Mouse (Mus musculus) neural tube, embryonic 11.5 days (tissue): ENCODE measurements around the gene Cnnm4. TPM values are rescaled to one million over a fixed set of nuclear protein-coding genes. Genes with fewer than 3 reads are reported as not detected.

Experiments
- ATAC-seq: fragments of 200-750 bp; cut with Nextera tagmentation; 2 replicates; pipeline ENCODE4 v1.8.0; 2017; ENCODE audit warnings: moderate number of reproducible peaks, mild to moderate bottlenecking, moderate TSS enrichment, moderate library complexity; ENCODE audit not compliant: insufficient read depth, low FRiP score, low TSS enrichment
- DNase-seq: peaks from one replicate; pipeline ENCODE4 v3.0.0-alpha.2; 2015; ENCODE audit warnings: low spot score
- H3K27ac ChIP-seq: fragments of 300-500 bp; sonication (generic); 2 replicates; pipeline ENCODE4 v1.5.1; 2014; ENCODE audit warnings: low read depth, mild to moderate bottlenecking, low read length
- H3K27me3 ChIP-seq: fragments of 300-500 bp; sonication (generic); 2 replicates; pipeline ENCODE4 v1.6.1; 2014; ENCODE audit warnings: mild to moderate bottlenecking, low read length, mixed read lengths; ENCODE audit not compliant: control insufficient read depth, insufficient read depth
- H3K36me3 ChIP-seq: fragments of 300-500 bp; sonication (generic); 2 replicates; pipeline ENCODE4 v1.6.1; 2014; ENCODE audit warnings: mild to moderate bottlenecking, low read length, moderate library complexity, mixed read lengths; ENCODE audit not compliant: control insufficient read depth, insufficient read depth
- H3K4me1 ChIP-seq: fragments of 300-500 bp; sonication (generic); 2 replicates; pipeline ENCODE4 v1.6.1; 2014; ENCODE audit warnings: low read length, mixed read lengths; ENCODE audit not compliant: control insufficient read depth, insufficient read depth
- H3K4me2 ChIP-seq: fragments of 300-500 bp; sonication (generic); 2 replicates; pipeline ENCODE4 v1.6.1; 2014; ENCODE audit warnings: low read depth, mild to moderate bottlenecking, moderate library complexity
- H3K4me3 ChIP-seq: fragments of 300-500 bp; sonication (generic); 2 replicates; pipeline ENCODE4 v1.5.1; 2014; ENCODE audit warnings: low read depth, low read length
- H3K9ac ChIP-seq: fragments of 300-500 bp; sonication (generic); 2 replicates; pipeline ENCODE4 v1.6.1; 2014; ENCODE audit warnings: mild to moderate bottlenecking, low read length
- H3K9me3 ChIP-seq: fragments of 300-500 bp; sonication (generic); 2 replicates; pipeline ENCODE4 v1.6.1; 2016; ENCODE audit warnings: low read length; ENCODE audit not compliant: control insufficient read depth
- WGBS: fragments of 180-500 bp; shearing (Covaris S2); extraction: QIAGEN DNeasy Blood & Tissue Kit; methylation state at CpG from one replicate; pipeline ENCODE4 v1.1.7; 2014; 5-methylcytosine and 5-hydroxymethylcytosine counted together
- polyA plus RNA-seq: library from polyadenylated mRNA; unstranded; fragments of >200 nt; fragmentation: Nextera tagmentation; extraction: Ambion mirVana; gene quantifications from 2 replicates; pipeline ENCODE4 v1.2.1, GENCODE M21; 2014

Gene Cnnm4
- polyA plus RNA-seq, 1 experiment from 2014 or later: 14.0 TPM

- Histone ChIP-seq H3K4me2 (no peak overlapping the region), H3K36me3 (no peaks in the 10 kb centered on the region), H3K9ac (no peak overlapping the region), H3K4me1 (no peaks in the 10 kb centered on the region), H3K4me3 (no peak overlapping the region), H3K27me3 (no peaks in the 10 kb centered on the region), H3K27ac (no peak overlapping the region), H3K9me3 (no peaks in the 10 kb centered on the region)
- DNase-seq (no peak), ATAC-seq (no peak)
- 83% methylated on average over 4 of the region's 4 CpGs for WGBS
Observed at GRCm38 (mm10) chr1:36465641-36466160, 5.7 kb upstream of the Cnnm4 start.

DNA sequence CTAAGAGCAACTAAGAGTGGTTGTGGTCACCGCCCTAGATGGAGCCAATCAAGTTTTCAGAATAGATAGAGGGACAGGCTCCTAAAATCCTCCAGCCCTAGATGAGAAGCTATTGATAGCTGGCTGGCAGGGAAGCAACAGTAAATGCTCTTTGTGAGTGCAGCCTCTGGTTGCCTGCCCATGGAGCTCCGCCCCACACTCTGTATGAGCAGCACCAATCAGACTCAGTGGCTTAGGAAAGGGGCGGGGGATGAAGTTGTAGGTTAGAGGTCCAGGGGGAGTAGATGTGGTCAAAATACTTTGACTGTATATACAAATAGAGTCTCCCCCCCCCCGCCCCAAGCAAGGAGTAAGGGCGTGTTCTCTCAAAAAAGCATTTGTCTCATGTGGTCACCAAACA is 4.0 kb upstream of the Cnnm4 start:
- Histone ChIP-seq H3K9me3 (no peaks in the 10 kb centered on the region), H3K4me3 (no peak overlapping the region), H3K36me3 (no peaks in the 10 kb centered on the region), H3K9ac (no peak overlapping the region), H3K4me2 (no peak overlapping the region), H3K4me1 (0 out of 2 replicates have a peak, but pooled peaks cover 2% of the 10 kb centered on the region), H3K27me3 (no peaks in the 10 kb centered on the region), H3K27ac (no peak overlapping the region)
- 43% methylated on average over 5 of the region's 5 CpGs for WGBS
- ATAC-seq (no peak), DNase-seq (no peak)

DNA sequence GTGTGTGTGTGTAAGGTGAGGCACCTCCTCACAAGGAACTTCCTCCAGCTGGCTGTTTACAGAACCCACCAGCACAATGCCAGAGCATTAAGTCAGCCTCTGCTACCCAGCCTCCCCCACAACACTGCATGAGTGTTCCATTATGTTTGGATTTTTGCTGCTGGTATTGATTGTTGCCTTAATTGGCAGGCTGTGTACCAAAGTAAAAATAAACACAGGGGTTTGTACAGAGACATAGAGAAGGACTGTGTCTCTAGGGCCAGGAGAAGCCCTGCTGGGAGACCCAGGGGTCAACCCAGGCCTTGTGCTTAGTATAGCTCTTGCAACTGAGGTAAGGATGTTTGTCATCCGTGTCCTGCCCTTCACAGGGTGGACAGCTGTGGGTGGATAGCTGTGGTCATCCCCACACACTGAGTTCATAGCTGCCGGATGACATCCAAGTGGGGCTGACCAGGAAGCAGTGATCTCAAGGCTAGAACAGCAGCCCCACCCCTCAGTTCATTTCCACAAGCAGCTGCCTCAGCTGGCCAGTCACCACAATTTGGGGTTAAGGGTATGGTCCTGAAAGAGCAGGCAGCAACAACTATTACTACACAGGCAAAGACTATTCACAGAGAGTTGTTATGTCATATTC is 1.5 kb upstream of the Cnnm4 start:
- DNase-seq (no peak), ATAC-seq (no peak)
- no peak overlapping the region for H3K4me2 ChIP-seq
- H3K27ac ChIP-seq: no peak overlapping the region
- no peaks in the 10 kb centered on the region for H3K9me3 ChIP-seq
- H3K4me1 ChIP-seq: peaks cover 18% of the 10 kb centered on the region
- H3K9ac ChIP-seq: no peak overlapping the region
- 45% methylated on average over 2 of the region's 2 CpGs for WGBS
- no peaks in the 10 kb centered on the region for H3K27me3 ChIP-seq
- no peak overlapping the region for H3K4me3 ChIP-seq
- H3K36me3 ChIP-seq: no peaks in the 10 kb centered on the region

DNA sequence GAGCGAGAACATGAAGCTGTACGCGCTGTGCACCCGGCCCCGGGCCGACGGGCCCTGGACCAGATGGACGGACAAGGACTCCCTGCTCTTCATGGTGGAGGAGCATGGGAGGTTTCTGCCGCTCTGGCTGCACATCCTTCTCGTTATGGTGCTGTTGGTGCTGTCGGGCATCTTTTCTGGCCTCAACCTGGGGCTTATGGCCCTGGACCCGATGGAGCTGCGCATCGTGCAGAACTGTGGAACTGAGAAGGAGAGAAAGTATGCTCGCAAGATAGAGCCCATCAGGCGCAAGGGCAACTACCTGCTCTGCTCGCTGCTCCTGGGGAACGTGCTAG is 653 bp downstream of the Cnnm4 start:
- Histone ChIP-seq H3K4me2 (peak overlapping the region; percentile 64), H3K4me3 (peak overlapping the region; percentile 51), H3K9me3 (no peaks in the 10 kb centered on the region), H3K36me3 (no peaks in the 10 kb centered on the region), H3K4me1 (peaks cover 26% of the 10 kb centered on the region), H3K9ac (peak overlapping the region; percentile 58), H3K27ac (no peak overlapping the region), H3K27me3 (no peaks in the 10 kb centered on the region)
- DNase-seq (no peak), ATAC-seq (peak; percentile 17; the same call in 1 of the 2 replicates)
- whole genome bisulfite sequencing: 10% methylated on average over 18 of the region's 18 CpGs

DNA sequence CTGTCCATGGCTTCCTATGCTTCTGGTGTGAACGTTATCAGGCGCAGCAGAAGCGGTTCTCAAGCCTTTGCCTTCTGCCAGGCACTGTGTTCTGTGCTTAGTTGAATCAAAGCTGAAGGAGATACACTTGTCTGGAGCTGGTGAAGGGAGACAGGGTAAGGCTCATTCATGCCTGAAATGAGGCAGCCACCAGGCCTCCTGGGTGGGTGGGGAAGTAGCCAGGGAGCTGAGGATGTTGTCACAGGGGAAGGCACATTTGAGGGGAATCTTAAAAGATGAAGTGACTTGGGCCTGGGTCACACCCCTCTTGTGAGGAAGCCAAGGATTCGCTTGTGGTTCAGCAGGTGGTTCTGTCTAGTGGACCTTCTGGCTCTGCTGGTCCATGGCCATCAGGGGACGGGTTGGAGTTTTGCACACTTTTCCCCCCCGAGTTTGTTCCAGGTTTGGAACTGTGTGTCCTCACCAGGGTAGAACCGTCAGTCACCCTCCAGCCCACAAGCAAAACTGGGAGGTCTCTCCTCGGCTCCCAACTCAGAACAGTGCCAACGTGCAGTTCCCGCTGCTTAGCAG is 1.9 kb downstream of the Cnnm4 start:
- ATAC-seq (no peak), DNase-seq (no peak)
- Histone ChIP-seq H3K9ac (no peak overlapping the region), H3K36me3 (no peaks in the 10 kb centered on the region), H3K4me1 (peaks cover 26% of the 10 kb centered on the region), H3K4me3 (no peak overlapping the region), H3K9me3 (no peaks in the 10 kb centered on the region), H3K4me2 (peak overlapping the region; percentile 64), H3K27me3 (no peaks in the 10 kb centered on the region), H3K27ac (no peak overlapping the region)
- 80% methylated on average over 10 of the region's 10 CpGs for WGBS

GRCm38 (mm10) chr1:36474646-36475045 is 3.2 kb downstream of the Cnnm4 start:
- DNase-seq (no peak), ATAC-seq (no peak)
- H3K27ac ChIP-seq: no peak overlapping the region
- no peak overlapping the region for H3K4me3 ChIP-seq
- no peaks in the 10 kb centered on the region for H3K36me3 ChIP-seq
- WGBS: 70% methylated on average over 3 of the region's 3 CpGs
- H3K4me1 ChIP-seq: peaks cover 26% of the 10 kb centered on the region
- no peaks in the 10 kb centered on the region for H3K9me3 ChIP-seq
- H3K27me3 ChIP-seq: no peaks in the 10 kb centered on the region
- no peak overlapping the region for H3K9ac ChIP-seq
- H3K4me2 ChIP-seq: peak overlapping the region; percentile 20

DNA sequence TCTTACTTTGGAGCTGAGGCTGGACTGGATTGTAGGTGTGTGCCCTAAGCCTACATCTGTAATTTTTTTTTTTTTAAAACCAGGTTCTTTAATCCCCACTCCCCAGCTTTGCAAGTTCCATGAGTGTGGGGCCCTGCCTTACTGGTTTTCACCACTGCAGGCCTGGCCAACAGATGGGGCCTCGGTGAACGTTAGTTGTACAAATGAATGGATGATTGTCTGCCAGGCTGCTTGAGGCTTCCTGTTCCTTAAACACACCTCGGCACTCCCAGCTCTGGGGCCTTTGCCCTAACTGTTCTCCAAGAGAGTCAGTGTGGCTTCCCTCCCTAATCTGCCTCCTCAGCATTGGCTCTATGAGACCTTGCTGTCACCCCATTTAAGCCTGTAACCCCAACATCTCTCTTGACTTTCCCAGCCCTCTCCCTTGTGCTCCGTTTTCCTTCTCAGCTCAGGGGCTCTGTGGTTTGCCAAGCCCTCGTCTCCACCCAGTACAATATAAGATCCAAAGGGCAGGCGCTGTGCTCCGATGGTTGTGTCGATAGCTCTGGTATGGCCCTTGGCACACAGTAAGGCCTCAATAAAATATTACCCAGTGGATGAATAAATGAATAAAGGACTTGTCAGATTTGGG is 4.2 kb downstream of the Cnnm4 start:
- Histone ChIP-seq H3K27me3 (no peaks in the 10 kb centered on the region), H3K27ac (no peak overlapping the region), H3K36me3 (no peaks in the 10 kb centered on the region), H3K4me3 (no peak overlapping the region), H3K9me3 (no peaks in the 10 kb centered on the region), H3K4me2 (peak overlapping the region; percentile 29), H3K4me1 (peaks cover 26% of the 10 kb centered on the region), H3K9ac (no peak overlapping the region)
- DNase-seq (no peak), ATAC-seq (no peak)
- 57% methylated on average over 8 of the region's 8 CpGs for whole genome bisulfite sequencing

DNA sequence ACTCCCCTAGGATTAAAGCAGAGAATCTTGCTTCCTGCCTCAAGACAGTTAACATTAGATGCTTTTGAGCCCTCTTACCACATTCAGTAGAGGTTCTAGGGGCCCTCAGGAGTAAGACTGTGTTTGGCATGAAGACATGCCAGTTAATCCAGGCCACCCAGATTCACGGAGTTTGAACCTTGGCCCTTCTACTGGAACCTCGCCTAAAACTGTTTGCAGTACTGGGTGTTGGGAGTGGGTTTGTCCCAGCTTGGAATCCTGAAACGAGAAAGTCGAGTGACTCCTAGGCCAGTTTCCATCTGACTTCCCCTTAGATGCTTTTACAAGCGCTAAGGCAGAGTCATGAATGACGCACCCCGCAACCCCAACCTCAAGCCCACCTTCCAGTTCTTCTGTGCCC is 5.0 kb downstream of the Cnnm4 start:
- WGBS: 83% methylated on average over 7 of the region's 7 CpGs
- ATAC-seq: no peak
- Histone ChIP-seq H3K4me3 (no peak overlapping the region), H3K4me1 (peaks cover 26% of the 10 kb centered on the region), H3K36me3 (no peaks in the 10 kb centered on the region), H3K9me3 (no peaks in the 10 kb centered on the region), H3K27me3 (no peaks in the 10 kb centered on the region), H3K27ac (no peak overlapping the region), H3K4me2 (no peak overlapping the region), H3K9ac (no peak overlapping the region)
- DNase-seq: no peak

GRCm38 (mm10) chr1:36478343-36478795 is 6.9 kb downstream of the Cnnm4 start:
- Histone ChIP-seq H3K9me3 (no peaks in the 10 kb centered on the region), H3K36me3 (no peaks in the 10 kb centered on the region), H3K27me3 (no peaks in the 10 kb centered on the region), H3K27ac (no peak overlapping the region), H3K4me2 (no peak overlapping the region), H3K4me3 (no peak overlapping the region), H3K4me1 (peaks cover 18% of the 10 kb centered on the region), H3K9ac (no peak overlapping the region)
- DNase-seq: no peak
- WGBS: 82% methylated on average over 2 of the region's 2 CpGs
- no peak for ATAC-seq
